Mouse (Mus musculus): ENCODE data around the gene Stag2. TPM values are rescaled to one million over a fixed set of nuclear protein-coding genes. Genes with fewer than 3 reads are reported as not detected.

Gene Stag2
- polyA plus RNA-seq, 1 experiment from 2014 or later, result 42.1 TPM

- H3K9me3 ChIP-seq, result no peaks in the 10 kb centered on the region
- no peak overlapping the region for H3K4me2 ChIP-seq
- H3K9ac ChIP-seq, result no peak overlapping the region
- no peaks in the 10 kb centered on the region for H3K36me3 ChIP-seq
- no peak for ATAC-seq (ENCODE audit: insufficient number of reproducible peaks, low FRiP score, low TSS enrichment, low read depth)
- H3K4me3 ChIP-seq, result no peak overlapping the region
- H3K4me1 ChIP-seq, result no peaks in the 10 kb centered on the region
- WGBS, result 54% methylated on average over 3 of the region's 3 CpGs
- H3K27me3 ChIP-seq, result no peaks in the 10 kb centered on the region
- no peak overlapping the region for H3K27ac ChIP-seq
These were observed 141.1 kb downstream of the Stag2 start for GRCm38 (mm10) chrX:42290215-42290614.

- WGBS, result 78% methylated on average over 3 of the region's 3 CpGs
These were observed 166.1 kb downstream of the Stag2 start for GRCm38 (mm10) chrX:42315231-42315630.

GRCm38 (mm10) chrX:42320424-42320823 is 171.3 kb downstream of the Stag2 start:
- ATAC-seq (ENCODE audit: insufficient number of reproducible peaks, low FRiP score, low TSS enrichment, low read depth), result no peak
- Histone ChIP-seq H3K9ac (no peak overlapping the region), H3K27ac (no peak overlapping the region), H3K27me3 (no peaks in the 10 kb centered on the region), H3K4me3 (no peak overlapping the region), H3K9me3 (no peaks in the 10 kb centered on the region), H3K4me1 (no peaks in the 10 kb centered on the region), H3K4me2 (no peak overlapping the region), H3K36me3 (no peaks in the 10 kb centered on the region)
- 45% methylated on average over 5 of the region's 5 CpGs for WGBS

More at GRCm38 (mm10) chrX:42315231-42315630, 166.1 kb downstream of the Stag2 start:
- Histone ChIP-seq H3K27ac (no peak overlapping the region), H3K9ac (no peak overlapping the region), H3K4me2 (no peak overlapping the region), H3K27me3 (no peaks in the 10 kb centered on the region), H3K9me3 (no peaks in the 10 kb centered on the region), H3K4me1 (no peaks in the 10 kb centered on the region), H3K4me3 (no peak overlapping the region), H3K36me3 (no peaks in the 10 kb centered on the region)
- ATAC-seq (ENCODE audit: insufficient number of reproducible peaks, low FRiP score, low TSS enrichment, low read depth), result no peak

- Histone ChIP-seq H3K27me3 (no peaks in the 10 kb centered on the region), H3K36me3 (no peaks in the 10 kb centered on the region), H3K27ac (no peak overlapping the region), H3K4me2 (no peak overlapping the region), H3K9me3 (no peaks in the 10 kb centered on the region), H3K4me1 (no peaks in the 10 kb centered on the region), H3K4me3 (no peak overlapping the region), H3K9ac (no peak overlapping the region)
- 33% methylated on average over 9 of the region's 9 CpGs for WGBS
- no peak for ATAC-seq (ENCODE audit: insufficient number of reproducible peaks, low FRiP score, low TSS enrichment, low read depth)
These were observed 172.2 kb downstream of the Stag2 start for GRCm38 (mm10) chrX:42321200-42321773.

- no peak for ATAC-seq (ENCODE audit: insufficient number of reproducible peaks, low FRiP score, low TSS enrichment, low read depth)
These were observed 175.7 kb downstream of the Stag2 start for GRCm38 (mm10) chrX:42324848-42325247.

More at GRCm38 (mm10) chrX:42324848-42325247, 175.7 kb downstream of the Stag2 start:
- Histone ChIP-seq H3K9ac (no peak overlapping the region), H3K36me3 (no peaks in the 10 kb centered on the region), H3K9me3 (no peaks in the 10 kb centered on the region), H3K4me1 (no peaks in the 10 kb centered on the region), H3K4me3 (no peak overlapping the region), H3K27ac (no peak overlapping the region), H3K4me2 (no peak overlapping the region), H3K27me3 (no peaks in the 10 kb centered on the region)
- 70% methylated on average over 3 of the region's 3 CpGs for WGBS

Other genes with a start within 250 kb of the Stag2 start
- gene Thoc2, start 228.6 kb upstream of the Stag2 start, polyA plus RNA-seq (2015; fragmentation: Nextera tagmentation; extraction: Ambion mirVana), result 73.8 and 76.8 TPM in 2 replicates
- gene Xiap, start 89.6 kb upstream of the Stag2 start, polyA plus RNA-seq (2015; fragmentation: Nextera tagmentation; extraction: Ambion mirVana), result 9.1 and 12.7 TPM in 2 replicates